Mouse (Mus musculus): ENCODE data around the gene Vmn1r11. TPM values are rescaled to one million over a fixed set of nuclear protein-coding genes. Genes with fewer than 3 reads are reported as not detected.

Gene Vmn1r11
- not detected in 2 replicates for polyA plus RNA-seq (2015; fragmentation: Nextera tagmentation; extraction: Ambion mirVana)

DNA sequence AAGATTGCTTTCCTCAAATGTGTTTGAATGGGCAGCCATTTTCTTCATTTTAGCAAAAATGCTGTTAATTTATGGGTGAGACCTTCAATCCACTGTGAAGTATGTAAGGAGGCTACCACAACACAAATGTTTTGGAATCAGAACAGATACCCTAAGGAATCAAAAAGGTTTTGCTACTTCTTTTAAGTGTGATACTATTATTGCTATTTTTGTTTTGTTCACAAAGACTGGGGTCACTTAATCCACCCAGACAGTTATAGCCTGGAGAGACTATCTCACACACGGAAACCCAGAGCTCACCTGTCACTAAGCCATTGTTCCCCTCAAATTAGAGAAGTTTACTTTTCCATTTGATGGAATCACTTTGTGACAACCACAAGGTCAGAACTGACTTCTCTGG, at the start of gene Vmn1r11:
Gene Vmn1r11, plus strand, starts transcription at position 301 of the 400 bp plus-strand sequence.
- no peaks in the 10 kb centered on the region for H3K27me3 ChIP-seq
- no peaks in the 10 kb centered on the region for H3K36me3 ChIP-seq
- H3K4me3 ChIP-seq = no peak within 1 kb of the TSS
- H3K9ac ChIP-seq = no peak within 1 kb of the TSS
- H3K27ac ChIP-seq = no peak within 1 kb of the TSS
- H3K4me1 ChIP-seq (replicated peaks) = no peaks in the 10 kb centered on the region
- H3K4me2 ChIP-seq = no peak within 1 kb of the TSS
- 83% methylated on average over 1 of the region's 1 CpGs for WGBS
- no peaks in the 10 kb centered on the region for H3K9me3 ChIP-seq
- no peak for ATAC-seq (ENCODE audit: low FRiP score)

DNA sequence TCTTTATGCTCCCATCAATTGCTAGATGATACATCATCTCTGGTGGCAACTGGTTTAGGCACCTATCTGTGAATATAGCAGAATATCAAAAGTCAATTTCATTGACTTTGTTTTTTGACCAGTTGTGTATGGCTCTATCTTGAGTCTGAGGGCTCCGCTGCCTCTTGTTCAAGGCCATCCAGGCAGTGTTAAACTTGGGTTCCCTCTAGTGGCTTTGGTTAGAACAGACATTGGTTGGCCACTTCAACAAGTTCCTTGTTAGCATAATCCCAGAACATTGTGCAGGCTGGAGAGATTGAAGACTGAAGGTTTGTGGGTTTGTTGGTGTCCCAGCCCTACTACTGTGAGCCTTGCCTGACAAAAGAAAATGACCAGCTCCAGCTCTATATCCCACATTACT, 26.9 kb upstream of the Vmn1r11 start:
- Histone ChIP-seq H3K4me1 (replicated peaks) (no peaks in the 10 kb centered on the region), H3K4me2 (no peak overlapping the region), H3K27ac (no peak overlapping the region), H3K4me3 (no peak overlapping the region), H3K27me3 (no peaks in the 10 kb centered on the region), H3K9ac (no peak overlapping the region), H3K9me3 (no peaks in the 10 kb centered on the region), H3K36me3 (no peaks in the 10 kb centered on the region)
- no peak for ATAC-seq (ENCODE audit: low FRiP score)
- WGBS = 71% methylated on average over 1 of the region's 1 CpGs

DNA sequence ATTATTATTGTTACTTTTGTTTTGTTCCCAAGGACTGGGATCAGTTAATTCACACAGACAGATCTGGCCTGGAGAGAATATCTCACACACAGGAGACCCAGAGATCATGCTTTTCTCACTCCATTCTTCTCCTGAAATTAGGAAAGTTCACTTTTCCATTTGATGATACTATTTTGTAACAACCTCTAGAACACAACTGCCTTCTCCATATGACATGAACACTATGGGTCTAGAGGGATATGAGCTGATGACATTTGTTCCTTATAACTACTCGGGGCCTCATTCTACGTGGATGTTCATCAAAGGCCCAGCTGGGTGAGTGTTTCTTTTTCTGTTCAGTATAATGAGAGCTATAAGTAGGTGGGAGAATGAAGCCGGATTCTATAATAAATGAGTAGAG, 24.1 kb upstream of the Vmn1r11 start, which contains the start of gene Vmn1r10:
Gene Vmn1r10, plus strand, starts transcription at position 301 of the 400 bp plus-strand sequence.
- Histone ChIP-seq H3K9ac (no peak within 1 kb of the TSS), H3K4me2 (no peak within 1 kb of the TSS), H3K4me1 (replicated peaks) (no peaks in the 10 kb centered on the region), H3K27ac (no peak within 1 kb of the TSS), H3K4me3 (no peak within 1 kb of the TSS), H3K27me3 (no peaks in the 10 kb centered on the region), H3K36me3 (no peaks in the 10 kb centered on the region), H3K9me3 (no peaks in the 10 kb centered on the region)
- ATAC-seq (ENCODE audit: low FRiP score) = no peak
- WGBS = 92% methylated on average over 3 of the region's 3 CpGs

DNA sequence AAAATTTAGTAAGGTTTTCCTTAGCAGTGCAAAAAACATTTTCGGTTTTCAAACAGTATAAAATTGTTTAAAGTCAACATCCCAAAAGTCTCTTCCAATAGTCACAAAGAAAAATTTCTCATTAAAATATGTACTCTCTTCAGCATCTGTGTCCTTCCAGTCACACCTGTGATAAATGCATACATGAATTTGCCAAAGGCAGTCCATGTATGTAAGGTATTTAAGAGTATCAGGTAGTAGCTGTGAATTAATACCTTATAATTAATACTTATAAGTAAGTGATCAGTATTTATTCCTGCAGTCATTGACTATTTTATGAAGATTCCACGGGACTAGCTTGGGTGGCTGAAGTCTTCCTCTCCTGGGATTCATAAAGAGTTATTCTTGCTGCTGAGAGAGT, 23.4 kb downstream of the Vmn1r11 start, which contains the start of gene Vmn1r12:
Gene Vmn1r12, plus strand, starts transcription at position 301 of the 400 bp plus-strand sequence.
- no peak within 1 kb of the TSS for H3K4me2 ChIP-seq
- H3K27ac ChIP-seq = no peak within 1 kb of the TSS
- no peak within 1 kb of the TSS for H3K4me3 ChIP-seq
- no peaks in the 10 kb centered on the region for H3K36me3 ChIP-seq
- H3K4me1 ChIP-seq (replicated peaks) = no peaks in the 10 kb centered on the region
- WGBS = 84% methylated on average over 2 of the region's 2 CpGs
- H3K9ac ChIP-seq = no peak within 1 kb of the TSS
- H3K9me3 ChIP-seq = no peaks in the 10 kb centered on the region
- no peaks in the 10 kb centered on the region for H3K27me3 ChIP-seq
- ATAC-seq (ENCODE audit: low FRiP score) = no peak

Other genes with a start within 250 kb of the Vmn1r11 start
- gene Nt5c3, start 209.5 kb upstream of the Vmn1r11 start, polyA plus RNA-seq (2015; fragmentation: Nextera tagmentation; extraction: Ambion mirVana) = 147 and 153 TPM in 2 replicates
- 0.44 and 0.65 TPM in 2 replicates for gene Vmn1r4, start 209.4 kb upstream of the Vmn1r11 start, polyA plus RNA-seq (2015; fragmentation: Nextera tagmentation; extraction: Ambion mirVana)
- gene Vmn1r5, start 163.2 kb upstream of the Vmn1r11 start, polyA plus RNA-seq (2015; fragmentation: Nextera tagmentation; extraction: Ambion mirVana) = not detected in 2 replicates
- gene Vmn1r6, start 136.2 kb upstream of the Vmn1r11 start, polyA plus RNA-seq (2015; fragmentation: Nextera tagmentation; extraction: Ambion mirVana) = not detected in 2 replicates
- gene Vmn1r7, start 108.1 kb upstream of the Vmn1r11 start, polyA plus RNA-seq (2015; fragmentation: Nextera tagmentation; extraction: Ambion mirVana) = not detected in 2 replicates
- not detected in 2 replicates for gene Vmn1r8, start 101.2 kb upstream of the Vmn1r11 start, polyA plus RNA-seq (2015; fragmentation: Nextera tagmentation; extraction: Ambion mirVana)
- not detected in 2 replicates for gene Vmn1r9, start 66.7 kb upstream of the Vmn1r11 start, polyA plus RNA-seq (2015; fragmentation: Nextera tagmentation; extraction: Ambion mirVana)
- not detected in 2 replicates for gene Vmn1r10, start 24.0 kb upstream of the Vmn1r11 start, polyA plus RNA-seq (2015; fragmentation: Nextera tagmentation; extraction: Ambion mirVana)
- gene Vmn1r12, start 23.5 kb downstream of the Vmn1r11 start, polyA plus RNA-seq (2015; fragmentation: Nextera tagmentation; extraction: Ambion mirVana) = not detected in 2 replicates
- not detected in 2 replicates for gene Vmn1r13, start 69.8 kb downstream of the Vmn1r11 start, polyA plus RNA-seq (2015; fragmentation: Nextera tagmentation; extraction: Ambion mirVana)
- not detected in 2 replicates for gene Vmn1r14, start 98.2 kb downstream of the Vmn1r11 start, polyA plus RNA-seq (2015; fragmentation: Nextera tagmentation; extraction: Ambion mirVana)
- gene Vmn1r15, start 124.5 kb downstream of the Vmn1r11 start, polyA plus RNA-seq (2015; fragmentation: Nextera tagmentation; extraction: Ambion mirVana) = not detected in 2 replicates
- gene Vmn1r16, start 196.0 kb downstream of the Vmn1r11 start, polyA plus RNA-seq (2015; fragmentation: Nextera tagmentation; extraction: Ambion mirVana) = not detected in 2 replicates
- not detected in 2 replicates for gene Vmn1r17, start 230.3 kb downstream of the Vmn1r11 start, polyA plus RNA-seq (2015; fragmentation: Nextera tagmentation; extraction: Ambion mirVana)

Data from hindbrain, embryonic 13.5 days (tissue).